Mouse (Mus musculus) bone marrow macrophage, adult 2 months (primary cell): ENCODE measurements at regions not wholly inside any gene's neighbourhood (a gene's known extent, or its start where the extent isn't known, plus 50 kb on each side); places are given as distances from the start of the nearest gene placed in this dataset.

Experiments used
- CTCF ChIP-seq: IDR thresholded peaks from 2 replicates; pipeline ENCODE4 v1.5.1; 2012; ENCODE audit warnings: low read depth, mild to moderate bottlenecking, low read length, moderate library complexity
- POLR2A ChIP-seq: IDR thresholded peaks from 2 replicates; pipeline ENCODE4 v1.6.1; 2012; ENCODE audit warnings: mild to moderate bottlenecking, low read depth, low read length, borderline replicate concordance

DNA sequence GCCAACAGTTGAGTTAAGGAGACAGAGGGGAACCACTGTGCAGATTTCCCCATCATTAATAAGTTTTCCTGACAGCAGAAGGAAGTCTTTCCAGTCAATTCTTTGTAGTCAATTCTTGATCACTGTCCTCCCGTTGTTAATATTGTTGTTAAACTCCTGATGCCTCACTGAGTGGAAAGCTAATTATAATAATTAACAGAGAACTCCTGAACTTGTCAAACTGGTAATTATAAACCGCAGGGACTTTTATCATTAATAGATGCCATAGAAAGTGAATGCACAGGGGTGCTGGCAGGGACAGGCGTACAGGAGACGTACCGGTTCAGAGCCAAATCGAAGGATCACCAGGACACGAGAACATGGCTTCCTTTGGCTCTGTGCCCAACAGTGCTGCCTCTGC, 154.9 kb downstream of the Gm4791 start:
- no peak for TF ChIP-seq CTCF
- no peak for TF ChIP-seq POLR2A
